ENCODE assay signal across 8 mouse cellular contexts in genomic region chr12:109528263-109528545, GRCm38 (mm10).
A peak's percentile ranks its signal among the peaks of the same experiment; 100 is the strongest.
DNase-seq lines count a peak whose midpoint lies in the region; ATAC-seq and TF ChIP-seq lines count a peak whose summit lies in the region.

No protein-coding gene starts in this region.

- TF ChIP-seq CTCF in gastrocnemius, adult 2 months (IDR thresholded peaks at IDR 0.05) = no peak
- no peak for TF ChIP-seq CTCF in liver, embryonic 14.5 days (IDR thresholded peaks at IDR 0.05; ENCODE audit: low read depth)

- no peak for ATAC-seq in liver, embryonic 14.5 days (ENCODE audit: insufficient read depth)

- H3K27ac ChIP-seq in gastrocnemius, adult 2 months = no peak overlapping the region
- H3K27ac ChIP-seq in hindbrain, embryonic 10.5 days = peak overlapping the region; percentile 54; the same call in 1 of the 2 replicates
- H3K27ac ChIP-seq in liver, embryonic 14.5 days = no peak overlapping the region

- 37% methylated on average over 27 of the region's 27 CpGs for WGBS in hindbrain, embryonic 10.5 days
- 44% methylated on average over 27 of the region's 27 CpGs for WGBS in liver, embryonic 14.5 days (ENCODE audit: insufficient replicate concordance)

- peaks cover 68% of the 10 kb centered on the region for H3K4me1 ChIP-seq in hindbrain, embryonic 10.5 days (replicated peaks)
- H3K4me1 ChIP-seq in liver, embryonic 14.5 days (replicated peaks; ENCODE audit: control insufficient read depth in 2 of 2, insufficient read depth in 2 of 2, low read length in 1 of 2) = peaks cover 2 to 34% of the 10 kb centered on the region in 2 experiments; a peak in 2 of 4 replicates

- peak overlapping the region; percentile 47 for H3K4me2 ChIP-seq in liver, embryonic 14.5 days (ENCODE audit: low read depth)

- no peak overlapping the region; the same call in 1 of the 2 replicates for H3K9ac ChIP-seq in liver, embryonic 14.5 days (replicated peaks)

- peak overlapping the region; percentile 54 for H3K4me3 ChIP-seq in gastrocnemius, adult 2 months
- H3K4me3 ChIP-seq in hindbrain, embryonic 10.5 days = peak overlapping the region; percentile 47
- H3K4me3 ChIP-seq in liver, embryonic 14.5 days (ENCODE audit: insufficient read depth in 1 of 2, low read depth in 2 of 2, low read length in 2 of 2) = peak overlapping the region; percentile 0 to 26; a peak in 2 of 4 replicates

- peaks cover 58% of the 10 kb centered on the region for H3K9me3 ChIP-seq in hindbrain, embryonic 10.5 days
- H3K9me3 ChIP-seq in liver, embryonic 14.5 days (ENCODE audit: control insufficient read depth, low read length) = no peaks in the 10 kb centered on the region

- peaks cover 11% of the 10 kb centered on the region; the same call in 1 of the 2 replicates for H3K27me3 ChIP-seq in hindbrain, embryonic 10.5 days (ENCODE audit: insufficient read depth, poor library complexity, severe bottlenecking)
- no peaks in the 10 kb centered on the region; the same call in none of the 2 replicates for H3K27me3 ChIP-seq in liver, embryonic 14.5 days (ENCODE audit: control insufficient read depth, insufficient read depth, low read length)

- TF ChIP-seq EP300 in liver, embryonic 14.5 days (IDR thresholded peaks at IDR 0.05; ENCODE audit: low read depth) = no peak

- 0 out of 2 replicates have a peak, but pooled peaks cover 7% of the 10 kb centered on the region for H3K36me3 ChIP-seq in hindbrain, embryonic 10.5 days
- H3K36me3 ChIP-seq in liver, embryonic 14.5 days (replicated peaks; ENCODE audit: control insufficient read depth, insufficient read depth, low read depth) = no peaks in the 10 kb centered on the region

- DNase-seq in gastrocnemius, adult 2 months = peak; percentile 53
- DNase-seq in gastrocnemius, postnatal 36 days = no peak
- DNase-seq in NIH3T3 (ENCODE audit: low read depth) = peak; percentile 48
- DNase-seq in hindbrain, embryonic 10.5 days (ENCODE audit: low spot score) = no peak
- DNase-seq in liver, embryonic 14.5 days (ENCODE audit: low read depth in 3 of 3, low spot score in 3 of 3) = no peak
- DNase-seq in frontal cortex, postnatal 25 days (ENCODE audit: low spot score in 2 of 2) = no peak
- DNase-seq in right cerebral cortex, postnatal 25 days = no peak
- no peak for DNase-seq in frontal cortex, postnatal 36 days (ENCODE audit: low spot score in 2 of 2)

- intact Hi-C loops in gastrocnemius, adult 2 months (cut with DNase I) = no loop called here
- intact Hi-C loops in gastrocnemius, postnatal 36 days (cut with DNase I) = no loop called here

Comparison
In these comparisons a context has a peak if more than half of its experiments do, and no peak if none do; other contexts are left out.
1. DNase-seq: peak in gastrocnemius, adult 2 months (single experiment) and NIH3T3 (single experiment); none in gastrocnemius, postnatal 36 days (0 of 2), hindbrain, embryonic 10.5 days (single experiment), liver, embryonic 14.5 days (0 of 3), frontal cortex, postnatal 25 days (0 of 2), right cerebral cortex, postnatal 25 days (single experiment) and frontal cortex, postnatal 36 days (0 of 2).
2. Peak in every context shown above with its lines, with median percentiles within 50 percentile points of each other: H3K4me3 ChIP-seq.